Mouse (Mus musculus) heart, adult 2 months (tissue): ENCODE results near the gene Lrp11.
"Not testable (repeated sequence)": the region's sequence is repeated elsewhere in the genome, so short reads cannot be mapped to it uniquely, and the experiment has no call there.

Source experiments
- CTCF ChIP-seq: fragments of 200-600 bp; IDR thresholded peaks from 2 replicates; pipeline ENCODE4 v1.8.1; 2022; ENCODE audit warnings: antibody characterized with exemption, mild to moderate bottlenecking, moderate library complexity
- EP300 ChIP-seq: fragments of 200-500 bp; IDR thresholded peaks from 2 replicates; pipeline ENCODE4 v1.6.1; 2011; ENCODE audit warnings: low read depth, low read length, control low read depth; ENCODE audit not compliant: insufficient read depth
- POLR2A ChIP-seq: fragments of 200-500 bp; IDR thresholded peaks from 2 replicates; pipeline ENCODE4 v1.6.1; 2011; ENCODE audit warnings: mild to moderate bottlenecking, low read depth, low read length, control low read depth; ENCODE audit not compliant: insufficient read depth

DNA sequence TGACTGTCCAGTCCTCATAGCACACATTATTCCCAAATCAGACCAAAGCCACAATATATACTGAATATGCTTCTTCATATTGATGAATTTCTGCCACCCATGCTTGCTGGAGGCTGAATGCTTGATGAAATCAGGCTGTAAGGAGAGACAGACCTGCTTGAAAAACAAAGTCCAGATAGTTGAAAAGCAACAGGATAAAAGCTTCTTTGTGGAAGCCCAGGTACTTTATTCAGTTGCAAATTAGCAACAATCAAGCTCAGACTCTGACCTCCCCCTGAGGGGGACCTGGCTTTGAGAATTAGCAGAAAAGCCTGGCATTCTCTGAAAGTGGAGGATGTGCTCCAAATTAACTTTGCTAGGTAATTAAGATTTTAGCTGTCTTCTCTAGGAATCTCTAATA, 22.6 kb downstream of the Lrp11 start:
- TF ChIP-seq CTCF, POLR2A, EP300: not testable (repeated sequence)
